Mouse (Mus musculus): Measurements from ENCODE around the gene Gigyf2.

DNA sequence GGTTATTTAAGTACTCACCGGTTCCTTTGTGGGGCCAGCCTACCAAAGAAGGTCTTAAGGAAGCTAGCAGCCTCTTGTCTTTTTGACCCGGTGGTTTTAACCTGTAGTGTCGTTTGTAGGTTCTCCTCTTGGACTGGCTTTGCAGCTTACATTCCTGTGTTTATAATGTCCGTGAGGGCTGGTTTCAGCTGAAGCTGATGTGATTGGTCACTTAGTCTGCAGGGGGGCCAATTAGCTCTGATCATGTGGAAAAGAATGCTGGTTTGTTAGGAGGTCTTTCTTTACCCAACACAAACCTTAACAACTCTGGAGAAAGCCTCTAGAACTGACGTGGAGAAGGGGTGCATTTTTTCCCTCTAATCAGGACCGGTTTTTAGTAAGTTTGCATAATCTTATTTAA is 67.8 kb downstream of the Gigyf2 start, which contains the start of gene Kcnj13:
- no peak for TF ChIP-seq CTCF (IDR thresholded peaks at IDR 0.05; ENCODE audit: low read depth)
- no peak for TF ChIP-seq EP300 (IDR thresholded peaks at IDR 0.05; ENCODE audit: low read depth)
